Mouse (Mus musculus): Measurements from ENCODE around the gene Igfbpl1. TPM values are rescaled to one million over a fixed set of nuclear protein-coding genes. Genes with fewer than 3 reads are reported as not detected.

Gene Igfbpl1
- polyA plus RNA-seq (2012) = not detected in 2 replicates

DNA sequence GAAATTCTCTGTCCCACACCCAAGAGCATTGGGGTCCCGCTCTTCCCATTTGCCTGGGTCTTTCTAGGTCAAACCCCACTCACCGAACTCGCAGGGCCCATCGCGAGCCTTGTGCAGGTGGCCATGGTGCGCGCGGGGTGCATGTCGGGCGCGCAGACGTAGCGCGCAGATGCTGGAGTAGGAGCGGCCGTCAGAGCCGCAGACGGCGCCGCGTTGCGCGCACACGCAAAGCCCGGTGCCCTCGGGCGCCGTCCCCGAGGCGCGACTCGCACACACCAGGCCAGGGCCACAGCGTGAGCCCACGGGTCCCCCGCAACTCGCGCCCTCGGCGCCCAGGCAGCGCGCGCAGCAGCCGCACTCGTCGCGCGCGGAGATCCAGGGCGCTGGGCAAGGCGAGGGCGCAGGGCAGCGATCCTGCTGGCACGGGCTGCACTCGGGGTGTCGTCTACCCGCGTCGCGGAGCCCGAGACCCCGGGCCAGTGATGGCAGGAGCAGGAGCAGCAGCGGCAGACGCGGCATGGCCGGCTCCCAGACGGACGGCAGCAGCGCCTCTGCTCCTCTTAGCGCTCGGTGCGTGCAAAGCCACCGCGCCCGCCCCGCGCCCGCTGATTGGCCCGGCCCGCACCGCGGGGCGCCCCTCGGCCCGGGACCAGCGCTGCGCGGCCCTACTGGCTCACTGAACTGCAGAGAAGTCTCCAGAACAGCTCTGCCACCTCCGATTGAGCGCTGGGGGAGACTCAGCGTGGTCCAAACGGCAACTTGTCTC is at the start of gene Igfbpl1:
Gene Igfbpl1, minus strand, starts transcription at position 649 of the 766 bp plus-strand sequence.

DNA sequence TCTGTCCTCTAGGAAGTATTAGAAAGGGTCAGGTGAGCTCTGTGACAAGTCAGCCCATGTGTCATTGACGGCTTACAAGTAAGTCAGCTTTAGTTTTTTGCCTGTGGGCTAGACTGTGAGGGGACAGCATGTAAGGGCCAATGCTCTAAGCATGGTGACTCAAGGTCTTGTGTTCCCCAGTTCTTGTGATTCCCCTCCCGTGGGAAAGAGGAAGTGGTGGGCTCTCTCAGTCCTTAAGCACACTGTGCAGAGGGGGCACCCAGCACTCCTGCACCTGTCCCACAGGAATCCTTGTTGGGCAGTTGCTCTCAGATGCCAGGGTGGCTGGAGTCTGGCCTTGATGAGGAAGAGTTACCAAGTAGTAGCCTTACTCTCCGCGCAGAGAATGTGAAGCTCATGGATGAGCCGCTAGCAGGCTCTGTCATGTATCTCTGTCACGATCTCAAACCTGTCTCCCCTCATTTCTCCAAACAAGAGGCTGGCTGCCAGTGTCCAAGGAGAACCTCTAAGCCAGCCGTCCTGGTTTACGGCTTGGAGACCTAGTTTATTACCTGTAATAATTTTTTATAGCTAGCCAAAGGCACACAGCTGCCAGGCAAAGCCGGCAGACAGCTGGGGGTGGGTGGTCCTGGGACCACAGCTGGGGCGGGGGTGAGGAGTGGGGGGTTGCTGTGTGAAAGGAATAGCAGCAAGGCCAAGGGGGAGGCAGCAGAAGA is 21.5 kb upstream of the Igfbpl1 start, which contains the start of gene Stra6l:
Gene Stra6l, plus strand, starts transcription at position 556 of the 716 bp plus-strand sequence.

DNA sequence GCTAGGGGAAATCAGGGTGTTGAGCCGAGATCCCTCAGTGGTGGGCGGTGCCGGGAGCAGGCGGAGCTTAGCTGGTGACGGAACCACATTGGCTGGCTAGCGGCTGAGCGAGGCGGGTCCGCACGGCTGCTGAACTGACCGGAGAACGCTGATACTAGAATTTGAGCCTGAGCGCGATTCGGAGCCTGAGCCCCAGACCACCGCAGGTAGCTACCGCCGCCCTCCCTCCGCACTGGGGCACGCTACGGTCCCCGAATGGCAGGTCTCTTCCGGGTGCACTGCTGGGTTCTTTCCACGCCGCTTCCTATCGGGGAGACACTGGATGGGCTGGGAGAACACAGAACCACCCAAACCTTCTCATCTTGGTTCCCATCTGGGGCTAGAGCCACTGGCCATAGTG is 27.8 kb downstream of the Igfbpl1 start, which contains the start of gene Aldh1b1:
Gene Aldh1b1, plus strand, starts transcription at position 59 of the 400 bp plus-strand sequence.

Other genes with a start within 250 kb of the Igfbpl1 start
- 14.3 and 40.4 TPM in 2 replicates for gene Aldh1b1, start 27.9 kb downstream of the Igfbpl1 start, polyA plus RNA-seq (2012)
- not detected in 2 replicates for gene Stra6l, start 21.7 kb upstream of the Igfbpl1 start, polyA plus RNA-seq (2012)
- gene Ccdc180, start 63.4 kb upstream of the Igfbpl1 start, polyA plus RNA-seq (2012) = 0.06 and 0.11 TPM in 2 replicates
- gene Tdrd7, start 138.4 kb upstream of the Igfbpl1 start, polyA plus RNA-seq (2012) = 2.4 and 2.5 TPM in 2 replicates
- gene Tmod1, start 212.0 kb upstream of the Igfbpl1 start, polyA plus RNA-seq (2012) = 0.43 and 0.47 TPM in 2 replicates

All from megakaryocyte-erythroid progenitor cell, adult 5 weeks (primary cell).